Comparison of ENCODE assay signal across 8 mouse cellular contexts in genomic region chr6:112133522-112133921, GRCm38 (mm10).
A peak's percentile ranks its signal among the peaks of the same experiment; 100 is the strongest.
DNase-seq lines count a peak whose midpoint lies in the region; ATAC-seq lines count a peak whose summit lies in the region.

No protein-coding gene starts in this region.

- no peaks in the 10 kb centered on the region for H3K9me3 ChIP-seq in forebrain, embryonic 10.5 days
- H3K9me3 ChIP-seq in forebrain, embryonic 16.5 days (ENCODE audit: control insufficient read depth, low read length), result no peaks in the 10 kb centered on the region
- H3K9me3 ChIP-seq in liver, embryonic 12.5 days (replicated peaks), result no peaks in the 10 kb centered on the region
- H3K9me3 ChIP-seq in limb, embryonic 10.5 days (replicated peaks), result no peaks in the 10 kb centered on the region

- H3K27me3 ChIP-seq in forebrain, embryonic 10.5 days (ENCODE audit: poor library complexity, severe bottlenecking), result no peaks in the 10 kb centered on the region
- H3K27me3 ChIP-seq in forebrain, embryonic 16.5 days (replicated peaks; ENCODE audit: control insufficient read depth, insufficient read depth, low read length), result no peaks in the 10 kb centered on the region
- no peaks in the 10 kb centered on the region for H3K27me3 ChIP-seq in liver, embryonic 12.5 days (replicated peaks)
- no peaks in the 10 kb centered on the region for H3K27me3 ChIP-seq in limb, embryonic 10.5 days (ENCODE audit: low read depth, poor library complexity, severe bottlenecking)

- H3K27ac ChIP-seq in forebrain, embryonic 10.5 days, result no peak overlapping the region
- no peak overlapping the region for H3K27ac ChIP-seq in forebrain, embryonic 16.5 days (ENCODE audit: low read length)
- no peak overlapping the region for H3K27ac ChIP-seq in liver, embryonic 12.5 days
- no peak overlapping the region for H3K27ac ChIP-seq in limb, embryonic 10.5 days

- no peak overlapping the region for H3K4me2 ChIP-seq in forebrain, embryonic 16.5 days (ENCODE audit: low read length)
- H3K4me2 ChIP-seq in liver, embryonic 12.5 days, result no peak overlapping the region

- no peak overlapping the region for H3K4me3 ChIP-seq in forebrain, embryonic 10.5 days
- H3K4me3 ChIP-seq in forebrain, embryonic 16.5 days (replicated peaks; ENCODE audit: low read length), result no peak overlapping the region
- no peak overlapping the region for H3K4me3 ChIP-seq in liver, embryonic 12.5 days
- no peak overlapping the region for H3K4me3 ChIP-seq in limb, embryonic 10.5 days

- H3K36me3 ChIP-seq in forebrain, embryonic 10.5 days (replicated peaks), result no peaks in the 10 kb centered on the region
- no peaks in the 10 kb centered on the region for H3K36me3 ChIP-seq in forebrain, embryonic 16.5 days (ENCODE audit: control insufficient read depth, insufficient read depth)
- H3K36me3 ChIP-seq in liver, embryonic 12.5 days, result no peaks in the 10 kb centered on the region
- no peaks in the 10 kb centered on the region for H3K36me3 ChIP-seq in limb, embryonic 10.5 days

- no peaks in the 10 kb centered on the region for H3K4me1 ChIP-seq in forebrain, embryonic 10.5 days
- no peaks in the 10 kb centered on the region for H3K4me1 ChIP-seq in forebrain, embryonic 16.5 days (replicated peaks; ENCODE audit: control insufficient read depth, insufficient read depth, low read length)
- no peaks in the 10 kb centered on the region for H3K4me1 ChIP-seq in liver, embryonic 12.5 days
- H3K4me1 ChIP-seq in limb, embryonic 10.5 days, result no peaks in the 10 kb centered on the region

- H3K9ac ChIP-seq in forebrain, embryonic 16.5 days (replicated peaks; ENCODE audit: low read depth, low read length), result no peak overlapping the region
- no peak overlapping the region for H3K9ac ChIP-seq in liver, embryonic 12.5 days

- peak; percentile 16 for DNase-seq in forebrain, embryonic 10.5 days (ENCODE audit: extremely low spot score, low spot score)
- DNase-seq in liver, result peak; percentile 17
- DNase-seq in brain, adult 2 months (ENCODE audit: low read depth, low spot score), result peak; percentile 31
- peak; percentile 47 for DNase-seq in limb, embryonic 10.5 days (ENCODE audit: low spot score)
- DNase-seq in thymus, postnatal 0 days (ENCODE audit: low spot score), result peak; percentile 17
- DNase-seq in yolk sac, embryonic 10.5 days (ENCODE audit: low spot score), result no peak

- ATAC-seq in forebrain, embryonic 16.5 days, result no peak
- no peak for ATAC-seq in liver, embryonic 12.5 days

- 24% methylated on average over 3 of the region's 3 CpGs for WGBS in forebrain, embryonic 10.5 days
- WGBS in forebrain, embryonic 16.5 days, result 23% methylated on average over 3 of the region's 3 CpGs
- 22% methylated on average over 3 of the region's 3 CpGs for WGBS in liver, embryonic 12.5 days (ENCODE audit: insufficient replicate concordance)
- 22% methylated on average over 3 of the region's 3 CpGs for WGBS in limb, embryonic 10.5 days
